Mouse (Mus musculus) cerebellum, adult 2 months (tissue): ENCODE data around the gene Gpr161. TPM values are rescaled to one million over a fixed set of nuclear protein-coding genes. Genes with fewer than 3 reads are reported as not detected.

Experiments used
- DNase-seq, 2 experiments: peaks; one replicate each; pipeline ENCODE4 v3.0.0; 2021
- H3K27ac ChIP-seq: fragments of 200-500 bp; 2 replicates; pipeline ENCODE4 v1.5.1; 2012; ENCODE audit warnings: low read length, control low read depth, inconsistent platforms; ENCODE audit not compliant: insufficient read depth
- H3K27me3 ChIP-seq: fragments of 200-500 bp; 2 replicates; pipeline ENCODE4 v1.6.1; 2012; ENCODE audit warnings: inconsistent platforms, mild to moderate bottlenecking, low read length, moderate library complexity; ENCODE audit not compliant: control insufficient read depth, insufficient read depth
- H3K4me1 ChIP-seq: fragments of 200-500 bp; 2 replicates; pipeline ENCODE4 v1.6.1; 2011; ENCODE audit warnings: low read length; ENCODE audit not compliant: control insufficient read depth, insufficient read depth
- H3K4me3 ChIP-seq: fragments of 200-500 bp; replicated peaks from 2 replicates; pipeline ENCODE3; 2011; ENCODE audit warnings: mild to moderate bottlenecking, low read depth, low read length, control low read depth; ENCODE audit not compliant: insufficient read depth
- CTCF ChIP-seq: fragments of 200-500 bp; IDR thresholded peaks from 2 replicates; pipeline ENCODE4 v1.5.1; 2011; ENCODE audit warnings: low read depth, mild to moderate bottlenecking, control low read depth, low read length, moderate library complexity, borderline replicate concordance; ENCODE audit not compliant: insufficient read depth
- POLR2A ChIP-seq: fragments of 200-500 bp; IDR thresholded peaks from 2 replicates; pipeline ENCODE4 v1.6.1; 2011; ENCODE audit warnings: low read length, control low read depth, borderline replicate concordance; ENCODE audit not compliant: insufficient read depth
- WGBS: fragments of 180-500 bp; shearing (Covaris S2); methylation state at CpG from one replicate; pipeline ENCODE4 v1.1.7; 2018; 5-methylcytosine and 5-hydroxymethylcytosine counted together
- polyA plus RNA-seq: library from polyadenylated mRNA; depleted of rRNA; stranded (reverse); fragments of >200 nt; gene quantifications from 2 replicates; pipeline ENCODE4 v1.2.3, GENCODE M21; 2012; rRNA removed

Gpr161 gene
- polyA plus RNA-seq, 1 experiment: 3.8 TPM

- Histone ChIP-seq H3K4me3 (no peak overlapping the region), H3K4me1 (no peaks in the 10 kb centered on the region), H3K27me3 (no peaks in the 10 kb centered on the region), H3K27ac (no peak overlapping the region)
- TF ChIP-seq CTCF (no peak), POLR2A (no peak)
- no peak for DNase-seq
- WGBS: 83% methylated on average over 9 of the region's 9 CpGs
Measured at GRCm38 (mm10) chr1:165373839-165374238, 78.2 kb downstream of the Gpr161 start.

Other genes starting within 250 kb of the Gpr161 start
- not detected in 2 replicates for gene Tbx19, start 135.0 kb upstream of the Gpr161 start, polyA plus RNA-seq
- 11.3 and 12.0 TPM in 2 replicates for gene Sft2d2, start 101.4 kb upstream of the Gpr161 start, polyA plus RNA-seq
- gene Tiprl, start 58.8 kb upstream of the Gpr161 start, polyA plus RNA-seq: 49.4 and 52.2 TPM in 2 replicates
- 46.6 and 47.7 TPM in 2 replicates for gene Dcaf6, start 164.7 kb downstream of the Gpr161 start, polyA plus RNA-seq
- 176 and 187 TPM in 2 replicates for gene Mpc2, start 164.8 kb downstream of the Gpr161 start, polyA plus RNA-seq
- 0.22 and 0.28 TPM in 2 replicates for gene Adcy10, start 189.4 kb downstream of the Gpr161 start, polyA plus RNA-seq